Mouse (Mus musculus) cerebellum, adult 11 months (tissue): Measurements from ENCODE around the gene Rfc4.

Experiments
- DNase-seq: peaks from one replicate; pipeline ENCODE4 v3.0.0; 2022

The Rfc4 gene

GRCm38 (mm10) chr16:23127673-23128375, at the start of gene Rfc4:
Gene Rfc4 (minus strand): TSS chr16:23127737.
- peak; percentile 91 for DNase-seq

DNA sequence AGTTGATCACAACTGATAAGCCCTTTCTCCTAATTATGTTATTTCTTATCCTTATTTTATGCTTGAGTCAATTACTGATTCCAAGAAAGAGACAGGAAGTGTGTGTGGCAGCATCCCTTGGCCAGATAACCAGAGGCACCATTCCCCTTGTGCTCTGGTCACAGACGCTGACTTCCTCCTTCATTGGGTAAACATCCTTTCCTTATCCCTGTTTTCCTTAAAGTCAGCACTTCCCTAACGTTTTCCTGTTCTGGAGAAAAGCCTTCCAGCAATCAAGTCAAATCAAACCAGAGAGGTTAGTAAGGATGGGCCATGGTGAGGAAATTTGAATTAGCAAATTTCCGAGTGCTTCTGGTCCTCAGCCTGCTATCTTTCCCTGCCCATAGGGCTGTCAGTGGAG, 48.4 kb upstream of the Rfc4 start:
- DNase-seq: no peak

- no peak for DNase-seq
Measured at GRCm38 (mm10) chr16:23174855-23175254, 47.3 kb upstream of the Rfc4 start.

GRCm38 (mm10) chr16:23173904-23174303, 46.4 kb upstream of the Rfc4 start:
- no peak for DNase-seq

DNA sequence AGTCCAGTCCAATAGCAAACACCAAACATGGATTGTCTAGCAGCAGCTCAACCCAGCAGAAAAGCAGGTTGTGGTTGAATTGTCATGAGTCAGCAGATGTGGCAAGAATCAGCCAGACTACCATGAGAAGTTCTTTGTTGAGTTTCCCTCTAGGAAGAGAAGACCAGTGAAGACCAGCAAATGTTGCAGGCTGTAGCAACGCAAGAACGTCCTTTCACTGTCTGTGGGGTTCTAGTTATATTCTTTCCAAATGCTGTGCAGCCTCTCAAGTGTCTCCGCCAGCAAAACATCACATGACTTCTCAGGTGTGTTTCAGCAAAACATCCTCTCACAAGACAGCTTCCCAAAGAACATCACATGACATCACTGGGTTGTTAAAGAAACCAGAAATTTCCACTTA, 43.3 kb upstream of the Rfc4 start:
- no peak for DNase-seq

DNA sequence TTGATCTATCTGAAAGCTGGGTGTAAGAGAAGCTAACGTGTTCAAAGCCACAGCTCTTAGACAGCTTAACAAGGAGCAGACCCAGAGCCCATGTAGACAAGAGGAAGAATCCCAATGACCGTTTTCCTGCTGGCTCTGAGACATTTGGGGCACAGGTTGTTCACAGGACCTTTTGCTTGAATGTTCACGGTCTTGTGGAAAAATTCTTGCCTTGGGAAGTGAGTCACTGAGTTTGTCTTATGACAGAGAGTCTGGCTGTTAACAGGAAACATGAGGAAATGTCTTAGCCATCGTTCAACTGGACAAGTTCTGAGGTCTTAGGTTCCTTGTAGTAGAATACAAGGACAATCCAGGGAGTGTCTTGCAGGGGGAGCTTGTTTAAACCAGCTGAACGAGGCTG, 39.5 kb upstream of the Rfc4 start:
- no peak for DNase-seq

DNA sequence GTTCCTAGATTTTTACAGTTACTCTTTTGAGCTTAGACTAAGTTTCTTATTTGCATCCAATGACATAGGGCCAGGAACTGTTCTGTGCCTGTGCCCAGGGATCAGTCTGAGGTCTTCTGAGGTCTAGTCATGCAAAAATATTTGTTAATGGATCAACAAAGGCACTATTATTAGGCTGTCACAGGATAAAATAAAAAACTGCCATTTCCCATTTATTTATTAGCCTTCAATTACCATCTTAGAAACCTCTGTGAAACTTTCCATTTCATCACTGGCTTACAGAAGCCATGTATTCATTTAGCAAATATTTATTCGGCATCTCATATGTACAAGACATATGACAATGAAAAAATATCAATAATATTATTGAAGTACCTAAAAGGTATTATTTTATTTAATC, 39.1 kb upstream of the Rfc4 start:
- no peak for DNase-seq

- no peak for DNase-seq
Measured at GRCm38 (mm10) chr16:23165441-23165840, 37.9 kb upstream of the Rfc4 start.

GRCm38 (mm10) chr16:23164443-23164842, 36.9 kb upstream of the Rfc4 start:
- no peak for DNase-seq

DNA sequence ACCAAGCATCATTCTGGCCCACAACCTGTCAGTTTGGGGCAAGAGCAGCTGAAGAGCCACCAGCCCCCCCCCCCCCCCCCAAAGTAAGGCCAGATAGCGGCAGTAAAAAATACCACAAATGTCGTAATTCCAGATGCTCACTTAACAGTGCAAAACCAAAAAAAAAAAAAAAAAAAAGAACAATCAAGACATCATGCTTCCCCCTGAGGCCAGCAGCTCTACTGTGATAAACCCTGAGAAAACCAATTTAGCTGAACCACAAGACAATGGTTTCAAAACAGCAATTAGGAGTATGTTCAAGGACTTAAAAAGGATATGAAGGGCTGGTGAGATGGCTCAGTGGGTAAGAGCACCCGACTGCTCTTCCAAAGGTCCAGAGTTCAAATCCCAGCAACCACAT, 34.6 kb upstream of the Rfc4 start:
- DNase-seq: no peak

GRCm38 (mm10) chr16:23159749-23160148, 32.2 kb upstream of the Rfc4 start:
- DNase-seq: no peak

GRCm38 (mm10) chr16:23158957-23159356, 31.4 kb upstream of the Rfc4 start:
- DNase-seq: no peak

DNA sequence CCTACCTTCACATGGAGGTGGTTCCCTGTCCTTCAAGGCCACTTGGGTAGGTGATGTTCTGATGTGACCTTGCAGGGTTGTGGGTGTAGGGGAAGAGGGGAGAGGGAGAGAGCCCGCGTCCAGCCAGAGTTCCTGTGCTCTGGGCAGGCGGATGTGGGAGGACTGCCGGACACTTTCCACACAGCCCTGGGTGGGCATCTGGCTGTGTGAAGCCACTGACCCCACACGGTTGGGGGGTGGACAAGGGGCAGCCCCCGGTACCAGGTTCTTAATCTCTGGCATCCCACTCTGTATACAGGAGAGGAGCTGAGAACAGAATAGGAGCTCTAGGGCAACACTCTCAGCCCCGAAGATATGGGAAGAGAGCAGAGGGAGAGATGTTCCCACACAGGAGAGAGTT, 30.8 kb upstream of the Rfc4 start:
- no peak for DNase-seq

GRCm38 (mm10) chr16:23157013-23157412, 29.5 kb upstream of the Rfc4 start:
- DNase-seq: no peak

DNA sequence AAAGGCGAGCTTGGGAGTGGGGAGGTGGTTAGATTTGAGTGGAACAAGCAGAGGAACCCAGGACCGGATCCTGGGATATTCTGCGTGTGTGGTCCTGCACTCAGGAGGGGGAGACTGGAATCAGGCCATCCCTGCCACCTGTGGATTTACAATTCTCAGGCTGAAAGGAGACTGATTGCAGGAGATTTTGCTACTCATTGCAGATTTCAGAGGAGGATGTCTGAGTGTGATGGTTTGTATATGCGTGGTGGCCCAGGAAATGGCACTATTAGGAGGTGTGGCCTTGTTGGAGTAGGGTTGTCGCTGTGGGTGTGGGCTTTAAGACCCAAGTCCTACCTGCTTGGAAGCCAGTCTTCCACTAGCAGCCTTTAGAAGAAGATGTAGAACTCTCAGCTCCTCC, 26.7 kb upstream of the Rfc4 start:
- no peak for DNase-seq

DNA sequence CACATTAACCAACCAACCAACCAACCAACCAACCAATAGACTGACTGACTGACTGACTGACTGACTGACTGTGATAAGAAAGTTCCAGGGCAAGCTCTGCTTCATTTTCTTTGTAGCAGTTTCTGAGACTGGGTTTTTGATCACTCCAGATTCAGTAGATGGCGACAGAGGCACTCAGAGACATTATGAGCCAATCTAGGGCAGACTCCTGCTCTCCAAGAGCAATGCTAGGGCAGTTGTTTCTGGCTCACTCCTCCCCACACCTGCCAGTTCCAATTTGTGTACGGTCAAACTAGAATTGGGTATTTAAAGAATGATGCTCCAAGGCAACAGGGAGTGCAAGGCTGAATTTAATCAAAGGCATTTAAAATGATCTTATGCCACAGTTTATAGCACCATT, 23.9 kb upstream of the Rfc4 start:
- no peak for DNase-seq

GRCm38 (mm10) chr16:23149396-23149795, 21.9 kb upstream of the Rfc4 start:
- DNase-seq: no peak

DNA sequence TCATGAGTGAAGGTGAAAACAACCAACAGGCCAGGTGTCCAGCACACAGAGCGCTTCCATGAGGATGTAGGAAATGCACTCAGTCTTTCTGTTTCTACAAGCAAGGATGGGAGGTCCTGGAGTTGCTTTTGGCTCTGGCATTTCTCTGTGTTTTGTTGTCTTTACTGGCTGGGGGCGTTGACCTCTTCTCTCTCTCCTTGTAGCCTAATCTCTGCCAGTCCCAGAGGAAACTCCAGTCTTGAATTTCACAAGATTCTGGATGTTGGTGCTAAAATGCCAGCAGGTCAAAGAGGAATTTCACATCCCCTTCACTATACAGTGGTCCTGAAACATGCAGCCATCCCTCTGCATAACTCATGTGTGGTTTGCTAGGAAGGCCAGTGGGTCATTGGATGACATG, 21.4 kb upstream of the Rfc4 start:
- no peak for DNase-seq

- DNase-seq: no peak
Measured at GRCm38 (mm10) chr16:23146280-23146679, 18.7 kb upstream of the Rfc4 start, which contains the start of gene Adipoq. Gene Adipoq (plus strand): TSS chr16:23146536.

GRCm38 (mm10) chr16:23145211-23145610, 17.7 kb upstream of the Rfc4 start:
- DNase-seq: no peak

DNA sequence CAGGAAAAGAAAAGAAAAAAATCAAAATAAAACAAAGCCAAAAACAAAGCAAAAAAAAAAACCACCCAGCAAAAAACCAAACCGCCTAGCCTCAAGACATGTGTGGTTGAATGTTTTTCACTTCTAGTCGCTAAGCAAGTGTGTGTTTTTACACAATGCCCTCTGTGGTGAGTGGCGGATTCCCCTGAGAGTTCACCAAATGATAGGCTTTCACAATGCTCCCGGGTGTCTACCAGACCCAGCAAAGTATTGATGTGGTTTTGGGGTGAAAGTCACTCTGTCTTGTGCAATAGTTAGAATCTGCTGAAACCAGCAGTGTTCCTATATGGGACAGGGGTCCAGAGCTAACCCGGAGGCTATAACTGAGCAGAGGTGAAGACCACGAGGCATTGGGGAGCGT, 16.8 kb upstream of the Rfc4 start:
- DNase-seq: no peak

- no peak for DNase-seq
Measured at GRCm38 (mm10) chr16:23140911-23141310, 13.4 kb upstream of the Rfc4 start.

DNA sequence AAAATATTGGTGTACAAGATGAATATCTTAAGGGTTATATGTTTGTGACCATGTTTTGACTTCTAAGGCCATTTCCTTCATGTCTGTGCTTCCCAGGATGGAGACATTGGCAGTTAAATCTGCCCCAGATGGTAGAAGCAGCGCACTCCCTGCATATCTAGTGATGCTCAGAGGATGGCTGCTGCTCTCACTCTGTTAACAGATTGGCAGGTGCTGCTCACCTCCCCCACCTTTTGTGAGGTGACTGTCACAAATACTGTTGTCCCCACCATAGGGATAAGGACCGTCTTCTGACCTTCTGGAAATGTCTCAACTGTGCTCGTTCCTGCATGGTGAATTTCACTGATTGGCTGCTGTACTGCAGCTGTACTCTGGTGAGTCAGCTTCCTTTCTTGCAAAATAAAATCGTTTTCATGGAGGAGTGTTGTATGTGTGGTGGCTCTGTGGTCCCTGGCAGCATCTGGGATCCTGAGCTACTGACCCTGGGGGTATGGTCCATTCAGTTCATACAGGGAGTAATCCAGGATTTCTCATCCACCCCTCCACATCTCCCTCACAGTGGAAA, 9.0 kb upstream of the Rfc4 start:
- no peak for DNase-seq

DNA sequence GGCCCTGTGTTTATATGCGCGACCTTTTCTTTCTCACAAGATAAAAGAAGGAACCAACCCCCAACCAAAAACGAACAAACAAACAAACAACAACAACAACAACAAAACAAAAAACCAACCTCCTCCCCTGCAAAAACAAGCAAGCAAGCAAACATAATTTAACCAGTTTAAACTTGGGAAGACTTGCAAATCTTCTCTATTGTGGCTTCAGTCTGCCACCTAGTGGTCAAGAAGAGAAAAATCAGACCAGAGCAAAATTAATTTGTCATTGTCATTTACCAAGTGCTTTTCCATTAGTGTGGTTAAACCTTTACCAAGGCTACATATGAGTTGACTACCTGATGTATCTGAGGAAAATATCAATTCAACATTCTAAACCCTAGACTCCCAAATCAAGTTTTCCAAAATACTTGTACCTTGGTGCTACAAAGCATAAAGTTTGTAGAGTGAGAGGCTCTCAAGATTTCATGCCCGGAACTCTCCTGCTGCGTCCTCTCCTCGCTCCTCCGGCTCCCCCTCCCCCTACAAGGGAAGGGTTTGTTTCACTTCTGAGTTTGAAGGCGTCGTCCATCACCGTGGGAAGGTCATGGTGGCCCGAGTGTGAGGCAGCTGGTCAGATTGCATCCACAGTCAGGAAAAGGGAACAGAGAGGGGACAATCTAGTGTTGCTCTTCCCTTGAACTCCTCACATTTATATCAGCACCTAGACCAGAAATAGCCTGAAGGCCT, 8.0 kb upstream of the Rfc4 start:
- no peak for DNase-seq
